Mouse (Mus musculus) lung, embryonic 15.5 days (tissue): ENCODE measurements around the gene Pcca. TPM values are rescaled to one million over a fixed set of nuclear protein-coding genes. Genes with fewer than 3 reads are reported as not detected.
"Not testable (repeated sequence)": the region's sequence is repeated elsewhere in the genome, so short reads cannot be mapped to it uniquely, and the experiment has no call there.

ENCODE experiments used
- ATAC-seq: fragments of 200-750 bp; cut with Nextera tagmentation; 2 replicates; pipeline ENCODE4 v1.8.0; 2017; ENCODE audit warnings: moderate number of reproducible peaks, borderline replicate concordance; ENCODE audit not compliant: low FRiP score, low TSS enrichment; ENCODE audit errors: extremely low read depth
- H3K27ac ChIP-seq: fragments of 300-500 bp; sonication (generic); 2 replicates; pipeline ENCODE4 v1.5.1; 2015; ENCODE audit warnings: moderate library complexity, mild to moderate bottlenecking, inconsistent platforms
- H3K27me3 ChIP-seq: fragments of 300-500 bp; sonication (generic); 2 replicates; pipeline ENCODE4 v1.6.1; 2015; ENCODE audit warnings: inconsistent platforms
- H3K36me3 ChIP-seq: fragments of 300-500 bp; sonication (generic); 2 replicates; pipeline ENCODE4 v1.6.1; 2015; ENCODE audit warnings: inconsistent platforms
- H3K4me1 ChIP-seq: fragments of 300-500 bp; sonication (generic); 2 replicates; pipeline ENCODE4 v1.6.1; 2015; ENCODE audit warnings: inconsistent platforms
- H3K4me2 ChIP-seq: fragments of 300-500 bp; sonication (generic); 2 replicates; pipeline ENCODE4 v1.6.1; 2015; ENCODE audit warnings: inconsistent platforms, mild to moderate bottlenecking, moderate library complexity
- H3K4me3 ChIP-seq: fragments of 300-500 bp; sonication (generic); 2 replicates; pipeline ENCODE4 v1.5.1; 2015; ENCODE audit warnings: mild to moderate bottlenecking, inconsistent platforms
- H3K9ac ChIP-seq: fragments of 300-500 bp; sonication (generic); 2 replicates; pipeline ENCODE4 v1.6.1; 2015; ENCODE audit warnings: inconsistent platforms
- H3K9me3 ChIP-seq: fragments of 300-500 bp; sonication (generic); 2 replicates; pipeline ENCODE4 v1.6.1; 2016; ENCODE audit warnings: inconsistent platforms
- WGBS: fragments of 180-500 bp; shearing (Covaris S2); methylation state at CpG from one replicate; pipeline ENCODE4 v1.1.7; 2015; 5-methylcytosine and 5-hydroxymethylcytosine counted together
- polyA plus RNA-seq: library from polyadenylated mRNA; unstranded; fragments of >200 nt; fragmentation: Nextera tagmentation; extraction: Ambion mirVana; gene quantifications from 2 replicates; pipeline ENCODE4 v1.2.1, GENCODE M21; 2015

The Pcca gene
- polyA plus RNA-seq, 1 experiment from 2014 or later: 19.8 TPM

DNA sequence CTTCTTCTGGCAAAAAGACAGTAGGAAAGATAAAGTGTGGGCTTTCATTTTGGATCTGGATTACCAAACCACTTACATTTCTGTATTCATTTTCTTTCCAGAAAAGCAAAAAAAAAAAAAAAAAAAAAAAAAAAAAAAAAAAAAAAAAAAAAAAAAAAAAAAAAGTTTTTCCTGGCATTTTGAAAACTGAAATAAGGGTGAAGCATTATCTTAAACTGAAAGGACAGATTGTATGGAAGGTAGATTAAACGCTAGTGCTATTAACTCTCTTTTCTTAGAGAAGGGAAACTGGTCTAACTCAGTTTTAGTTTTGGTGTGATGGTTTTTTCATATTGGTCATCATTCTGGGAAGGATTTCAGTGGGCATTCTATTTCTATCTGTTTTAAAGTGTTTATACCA lies 42.1 kb upstream of the Pcca start:
- no peaks in the 10 kb centered on the region for H3K36me3 ChIP-seq
- H3K27ac ChIP-seq: no peak overlapping the region
- no peak overlapping the region for H3K4me3 ChIP-seq
- no peaks in the 10 kb centered on the region for H3K9me3 ChIP-seq
- no peak overlapping the region for H3K9ac ChIP-seq
- WGBS: 79% methylated on average over 1 of the region's 1 CpGs
- peaks cover 76% of the 10 kb centered on the region for H3K27me3 ChIP-seq
- 0 out of 2 replicates have a peak, but pooled peaks cover 4% of the 10 kb centered on the region for H3K4me1 ChIP-seq
- ATAC-seq: no peak
- H3K4me2 ChIP-seq: no peak overlapping the region

- 24% methylated on average over 2 of the region's 2 CpGs for WGBS
- ATAC-seq: no peak
Observed at GRCm38 (mm10) chr14:122509058-122509457, 25.1 kb upstream of the Pcca start.

GRCm38 (mm10) chr14:122511519-122511918 lies 22.6 kb upstream of the Pcca start:
- no peak overlapping the region for H3K4me2 ChIP-seq
- no peaks in the 10 kb centered on the region for H3K9me3 ChIP-seq
- 40% methylated on average over 3 of the region's 3 CpGs for WGBS
- H3K4me3 ChIP-seq: no peak overlapping the region
- H3K4me1 ChIP-seq: no peaks in the 10 kb centered on the region
- no peak for ATAC-seq
- no peak overlapping the region for H3K9ac ChIP-seq
- no peaks in the 10 kb centered on the region for H3K36me3 ChIP-seq
- no peak overlapping the region for H3K27ac ChIP-seq
- H3K27me3 ChIP-seq: 0 out of 2 replicates have a peak, but pooled peaks cover 16% of the 10 kb centered on the region

More at GRCm38 (mm10) chr14:122509058-122509457, 25.1 kb upstream of the Pcca start:
- no peaks in the 10 kb centered on the region for H3K9me3 ChIP-seq
- H3K27ac ChIP-seq: no peak overlapping the region
- H3K36me3 ChIP-seq: no peaks in the 10 kb centered on the region
- H3K4me2 ChIP-seq: no peak overlapping the region
- H3K27me3 ChIP-seq: 0 out of 2 replicates have a peak, but pooled peaks cover 16% of the 10 kb centered on the region
- no peak overlapping the region for H3K9ac ChIP-seq
- H3K4me1 ChIP-seq: no peaks in the 10 kb centered on the region
- H3K4me3 ChIP-seq: no peak overlapping the region

DNA sequence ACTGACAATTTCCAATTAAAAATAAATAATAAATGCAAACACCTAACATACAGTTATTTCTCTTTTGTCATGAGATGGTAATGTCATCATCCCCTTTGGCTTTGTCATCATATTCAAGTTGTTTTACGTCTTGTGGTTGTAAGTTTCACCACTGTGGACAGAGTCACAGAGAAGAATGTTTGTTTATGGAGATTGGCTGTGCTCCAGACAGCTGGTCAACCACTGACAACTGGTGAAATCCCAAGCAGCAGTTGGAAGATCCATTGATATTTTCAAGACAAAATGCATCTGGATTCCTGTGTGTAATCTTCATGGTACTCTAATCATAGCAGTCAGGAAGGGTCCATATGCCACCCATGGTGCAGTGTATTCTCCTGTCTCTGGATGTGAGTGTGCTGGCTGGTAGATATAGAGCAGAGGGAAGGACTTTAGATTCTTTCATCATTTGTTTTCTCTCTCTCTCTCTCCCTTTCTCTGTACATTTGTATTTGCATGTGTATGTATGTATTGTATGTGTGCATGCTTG lies 20.6 kb upstream of the Pcca start:
- Histone ChIP-seq H3K36me3 (no peaks in the 10 kb centered on the region), H3K4me3 (no peak overlapping the region), H3K27me3 (0 out of 2 replicates have a peak, but pooled peaks cover 16% of the 10 kb centered on the region), H3K27ac (no peak overlapping the region), H3K4me2 (no peak overlapping the region), H3K4me1 (no peaks in the 10 kb centered on the region), H3K9ac (no peak overlapping the region), H3K9me3 (no peaks in the 10 kb centered on the region)
- 19% methylated on average over 1 of the region's 1 CpGs for WGBS
- no peak; the same call in 1 of the 2 replicates for ATAC-seq

DNA sequence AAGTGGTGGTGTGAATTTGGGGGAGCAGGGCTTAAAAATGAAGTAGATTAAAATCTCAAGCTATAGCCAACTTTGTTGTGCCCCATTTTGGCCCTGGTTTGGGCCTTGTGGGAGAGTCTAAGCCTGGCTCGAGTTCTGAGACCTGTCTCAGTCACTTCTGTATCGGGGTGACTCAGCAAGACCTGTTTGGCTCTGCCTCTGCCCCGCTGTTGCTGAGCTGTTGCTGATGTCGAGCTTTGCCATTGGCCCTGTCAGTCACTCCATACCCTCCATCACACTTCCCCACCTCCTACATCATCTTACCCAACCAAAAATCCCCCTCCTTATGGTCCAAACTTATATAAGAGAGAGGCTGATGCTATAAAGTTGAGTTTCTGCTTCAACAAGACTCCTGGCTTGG lies 5.6 kb upstream of the Pcca start:
- no peak overlapping the region for H3K4me2 ChIP-seq
- WGBS: 73% methylated on average over 4 of the region's 4 CpGs
- ATAC-seq: no peak

GRCm38 (mm10) chr14:122535986-122536385 lies 1.9 kb downstream of the Pcca start:
- no peaks in the 10 kb centered on the region for H3K27me3 ChIP-seq
- no peak overlapping the region for H3K4me3 ChIP-seq
- H3K9me3 ChIP-seq: no peaks in the 10 kb centered on the region
- no peaks in the 10 kb centered on the region for H3K36me3 ChIP-seq
- WGBS: 94% methylated on average over 1 of the region's 1 CpGs
- no peak for ATAC-seq
- H3K4me1 ChIP-seq: peaks cover 11% of the 10 kb centered on the region; the same call in 1 of the 2 replicates
- no peak overlapping the region for H3K4me2 ChIP-seq
- no peak overlapping the region for H3K9ac ChIP-seq
- H3K27ac ChIP-seq: no peak overlapping the region

More for the DNA sequence above, 5.6 kb upstream of the Pcca start:
- no peak overlapping the region for H3K9ac ChIP-seq
- no peak overlapping the region for H3K4me3 ChIP-seq
- H3K9me3 ChIP-seq: no peaks in the 10 kb centered on the region
- H3K4me1 ChIP-seq: no peaks in the 10 kb centered on the region
- H3K27me3 ChIP-seq: no peaks in the 10 kb centered on the region
- no peaks in the 10 kb centered on the region for H3K36me3 ChIP-seq
- H3K27ac ChIP-seq: no peak overlapping the region

- no peak for ATAC-seq
- H3K27me3 ChIP-seq: no peaks in the 10 kb centered on the region
- 97% methylated on average over 1 of the region's 1 CpGs for WGBS
Observed at GRCm38 (mm10) chr14:122548421-122548820, 14.3 kb downstream of the Pcca start.

DNA sequence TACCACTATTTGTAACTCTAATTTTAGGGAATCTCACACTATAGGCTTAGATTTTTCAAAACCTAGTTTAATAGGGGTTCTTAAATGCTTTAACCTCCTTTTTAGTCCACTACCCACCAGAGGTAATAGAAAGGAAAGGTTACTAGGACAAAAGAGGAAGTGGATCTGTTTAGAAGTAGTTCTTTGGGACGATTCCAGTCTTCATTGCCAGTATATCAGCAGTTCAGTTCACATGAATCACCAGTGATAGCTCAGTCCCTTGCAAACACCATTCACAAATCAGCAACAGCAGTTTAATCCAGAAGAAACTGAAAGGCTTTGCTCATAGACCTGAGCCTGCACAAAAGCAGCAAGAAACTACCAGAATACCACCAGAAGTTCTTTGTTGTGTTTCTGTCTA lies 14.8 kb downstream of the Pcca start:
- Histone ChIP-seq H3K4me1 (no peaks in the 10 kb centered on the region), H3K36me3 (no peaks in the 10 kb centered on the region), H3K9ac (no peak overlapping the region), H3K9me3 (no peaks in the 10 kb centered on the region), H3K4me3 (no peak overlapping the region), H3K4me2 (no peak overlapping the region), H3K27ac (no peak overlapping the region), H3K27me3 (no peaks in the 10 kb centered on the region)
- no peak for ATAC-seq
- WGBS: 56% methylated on average over 1 of the region's 1 CpGs

More at GRCm38 (mm10) chr14:122548421-122548820, 14.3 kb downstream of the Pcca start:
- H3K4me2 ChIP-seq: no peak overlapping the region
- H3K9ac ChIP-seq: no peak overlapping the region
- no peaks in the 10 kb centered on the region for H3K36me3 ChIP-seq
- no peaks in the 10 kb centered on the region for H3K4me1 ChIP-seq
- no peak overlapping the region for H3K27ac ChIP-seq
- no peaks in the 10 kb centered on the region for H3K9me3 ChIP-seq
- H3K4me3 ChIP-seq: no peak overlapping the region

DNA sequence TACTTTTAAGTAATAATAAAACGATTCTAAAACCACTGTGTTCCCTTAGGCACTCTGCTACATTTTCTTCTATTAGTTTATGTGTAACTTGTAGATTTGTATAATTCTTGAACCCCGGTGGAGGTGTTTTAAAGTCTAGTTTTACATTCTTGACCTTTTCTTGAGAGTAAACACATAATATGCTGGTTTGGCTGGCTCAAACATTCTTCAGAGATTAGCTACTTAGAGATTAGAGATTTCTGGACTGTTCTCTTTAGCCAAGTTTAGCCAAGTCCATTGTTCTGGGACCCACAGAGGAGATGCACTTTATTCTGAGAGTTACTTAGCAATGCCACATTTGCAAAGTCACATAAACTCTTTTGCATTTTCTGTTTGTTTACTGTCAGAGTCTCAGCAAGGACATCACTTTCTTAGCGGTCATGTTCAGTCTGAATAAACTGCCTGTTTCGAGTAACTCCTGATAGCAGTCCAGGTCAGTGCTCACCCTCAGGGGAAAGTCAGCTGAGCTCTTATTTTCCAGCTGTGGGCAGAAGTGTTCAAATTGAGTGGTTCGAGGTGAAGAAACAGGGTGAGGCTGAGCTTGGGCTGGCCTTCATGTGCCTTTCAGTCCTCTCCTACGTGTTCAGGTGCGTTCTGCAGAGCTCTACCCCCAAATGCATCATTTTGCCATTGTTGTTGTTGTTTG lies 18.8 kb downstream of the Pcca start:
- Histone ChIP-seq H3K9ac (no peak overlapping the region), H3K4me2 (no peak overlapping the region), H3K27me3 (no peaks in the 10 kb centered on the region), H3K27ac (no peak overlapping the region), H3K36me3 (no peaks in the 10 kb centered on the region), H3K4me3 (no peak overlapping the region), H3K9me3 (no peaks in the 10 kb centered on the region), H3K4me1 (no peaks in the 10 kb centered on the region)
- WGBS: 60% methylated on average over 7 of the region's 7 CpGs
- no peak for ATAC-seq

GRCm38 (mm10) chr14:122557353-122557752 lies 23.2 kb downstream of the Pcca start:
- Histone ChIP-seq H3K36me3 (no peaks in the 10 kb centered on the region), H3K4me1 (no peaks in the 10 kb centered on the region), H3K9me3 (no peaks in the 10 kb centered on the region), H3K27ac (no peak overlapping the region), H3K9ac (no peak overlapping the region), H3K4me2 (no peak overlapping the region), H3K27me3 (no peaks in the 10 kb centered on the region), H3K4me3 (no peak overlapping the region)
- no peak for ATAC-seq
- 85% methylated on average over 9 of the region's 9 CpGs for WGBS

- not testable (repeated sequence) for H3K4me2 ChIP-seq, H3K4me3 ChIP-seq, H3K4me1 ChIP-seq, H3K9me3 ChIP-seq, H3K36me3 ChIP-seq, H3K27ac ChIP-seq, H3K9ac ChIP-seq, ATAC-seq, H3K27me3 ChIP-seq
- 74% methylated on average over 1 of the region's 1 CpGs for WGBS
Observed at GRCm38 (mm10) chr14:122560893-122561452, 26.8 kb downstream of the Pcca start.

DNA sequence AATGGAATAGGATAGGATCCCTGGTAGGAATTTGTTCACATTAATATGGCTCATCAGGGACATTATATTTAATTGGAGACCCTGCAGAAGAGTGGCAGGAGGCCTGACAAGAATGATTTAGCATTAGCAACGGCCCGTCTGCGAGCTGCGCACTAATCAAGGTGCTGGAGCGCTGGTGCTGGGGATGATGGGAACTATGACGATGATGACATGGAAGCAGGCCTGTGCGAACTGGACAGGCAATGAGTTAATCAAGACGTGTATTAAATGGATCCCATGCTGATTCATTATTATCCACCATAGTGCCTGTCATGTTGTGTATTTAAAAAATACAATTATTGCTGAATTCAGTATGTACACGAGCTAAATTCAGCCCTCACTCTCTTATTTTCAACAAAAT lies 36.7 kb downstream of the Pcca start:
- no peak for ATAC-seq
- no peaks in the 10 kb centered on the region for H3K9me3 ChIP-seq
- H3K4me3 ChIP-seq: no peak overlapping the region
- H3K27me3 ChIP-seq: no peaks in the 10 kb centered on the region
- H3K4me1 ChIP-seq: no peaks in the 10 kb centered on the region
- 86% methylated on average over 9 of the region's 9 CpGs for WGBS
- no peaks in the 10 kb centered on the region for H3K36me3 ChIP-seq
- no peak overlapping the region for H3K4me2 ChIP-seq
- no peak overlapping the region for H3K9ac ChIP-seq
- H3K27ac ChIP-seq: no peak overlapping the region
